Mouse (Mus musculus) forebrain, embryonic 14.5 days (tissue): ENCODE measurements around the gene Tfap4. TPM values are rescaled to one million over a fixed set of nuclear protein-coding genes. Genes with fewer than 3 reads are reported as not detected.

Experiments
- ATAC-seq: fragments of 200-750 bp; cut with Nextera tagmentation; 2 replicates; pipeline ENCODE4 v1.8.0; 2017; ENCODE audit warnings: mild to moderate bottlenecking, moderate library complexity
- DNase-seq: peaks from one replicate; pipeline ENCODE4 v3.0.0-alpha.2; 2015; ENCODE audit warnings: low spot score
- H3K27ac ChIP-seq: fragments of 300-500 bp; sonication (generic); 2 replicates; pipeline ENCODE4 v1.5.1; 2014; ENCODE audit warnings: low read depth, mild to moderate bottlenecking, control low read depth, low read length, moderate library complexity
- H3K27me3 ChIP-seq: fragments of 300-500 bp; sonication (generic); replicated peaks from 2 replicates; pipeline ENCODE4 v1.6.1; 2014; ENCODE audit warnings: low read length, control low read depth, mixed read lengths; ENCODE audit not compliant: control insufficient read depth, insufficient read depth
- H3K36me3 ChIP-seq: fragments of 300-500 bp; sonication (generic); 2 replicates; pipeline ENCODE4 v1.6.1; 2014; ENCODE audit warnings: low read length, control low read depth; ENCODE audit not compliant: control insufficient read depth, insufficient read depth
- H3K4me1 ChIP-seq: fragments of 300-500 bp; sonication (generic); 2 replicates; pipeline ENCODE4 v1.6.1; 2014; ENCODE audit warnings: antibody characterized with exemption, low read length, control low read depth; ENCODE audit not compliant: control insufficient read depth, insufficient read depth
- H3K4me2 ChIP-seq: fragments of 300-500 bp; sonication (generic); 2 replicates; pipeline ENCODE4 v1.6.1; 2014; ENCODE audit warnings: mild to moderate bottlenecking, control low read depth, low read length
- H3K4me3 ChIP-seq: fragments of 300-500 bp; sonication (generic); 2 replicates; pipeline ENCODE4 v1.5.1; 2014; ENCODE audit warnings: low read depth, low read length, control low read depth
- H3K9ac ChIP-seq: fragments of 300-500 bp; sonication (generic); 2 replicates; pipeline ENCODE4 v1.6.1; 2014; ENCODE audit warnings: mild to moderate bottlenecking, low read length, control low read depth, moderate library complexity
- H3K9me3 ChIP-seq: fragments of 300-500 bp; sonication (generic); replicated peaks from 2 replicates; pipeline ENCODE4 v1.6.1; 2016; ENCODE audit warnings: low read length, control low read depth, mixed read lengths; ENCODE audit not compliant: control insufficient read depth
- WGBS: fragments of 180-500 bp; shearing (Covaris S2); extraction: QIAGEN DNeasy Blood & Tissue Kit; methylation state at CpG from one replicate; pipeline ENCODE4 v1.1.7; 2014; 5-methylcytosine and 5-hydroxymethylcytosine counted together
- polyA plus RNA-seq: library from polyadenylated mRNA; unstranded; fragments of >200 nt; fragmentation: Nextera tagmentation; extraction: Ambion mirVana; gene quantifications from 2 replicates; pipeline ENCODE4 v1.2.1, GENCODE M21; 2014

Gene Tfap4
- polyA plus RNA-seq, 1 experiment from 2014 or later, result 9.1 TPM

- WGBS, result 0% methylated on average over 5 of the region's 5 CpGs
Measured at GRCm38 (mm10) chr16:4595527-4595963, 35.9 kb upstream of the Tfap4 start.

GRCm38 (mm10) chr16:4594814-4595526 is 35.3 kb upstream of the Tfap4 start:
- H3K4me2 ChIP-seq, result peak overlapping the region; percentile 93
- peak; percentile 61 for DNase-seq
- WGBS, result under 1% methylated on average over 34 of the region's 52 CpGs
- peaks cover 42% of the 10 kb centered on the region for H3K4me1 ChIP-seq
- ATAC-seq, result peak; percentile 66
- H3K36me3 ChIP-seq, result 0 out of 2 replicates have a peak, but pooled peaks cover 3% of the 10 kb centered on the region
- H3K27me3 ChIP-seq, result no peaks in the 10 kb centered on the region
- H3K9me3 ChIP-seq, result no peaks in the 10 kb centered on the region
- H3K4me3 ChIP-seq, result peak overlapping the region; percentile 73
- H3K9ac ChIP-seq, result peak overlapping the region; percentile 90
- H3K27ac ChIP-seq, result peak overlapping the region; percentile 93

More at GRCm38 (mm10) chr16:4595527-4595963, 35.9 kb upstream of the Tfap4 start:
- H3K27ac ChIP-seq, result peak overlapping the region; percentile 93
- H3K27me3 ChIP-seq, result no peaks in the 10 kb centered on the region
- peak overlapping the region; percentile 73 for H3K4me3 ChIP-seq
- ATAC-seq (peak; percentile 4; the same call in 1 of the 2 replicates), DNase-seq (peak; percentile 41)
- 0 out of 2 replicates have a peak, but pooled peaks cover 2% of the 10 kb centered on the region for H3K36me3 ChIP-seq
- H3K9me3 ChIP-seq, result no peaks in the 10 kb centered on the region
- H3K4me1 ChIP-seq, result peaks cover 42% of the 10 kb centered on the region
- H3K9ac ChIP-seq, result peak overlapping the region; percentile 90
- peak overlapping the region; percentile 93 for H3K4me2 ChIP-seq

- H3K27ac ChIP-seq, result peak within 1 kb of the TSS; percentile 93
- H3K36me3 ChIP-seq, result 0 out of 2 replicates have a peak, but pooled peaks cover 3% of the 10 kb centered on the region
- H3K4me2 ChIP-seq, result peak within 1 kb of the TSS; percentile 93
- 2% methylated on average over 32 of the region's 74 CpGs for WGBS
- H3K4me3 ChIP-seq, result peak within 1 kb of the TSS; percentile 73
- H3K9ac ChIP-seq, result peak within 1 kb of the TSS; percentile 90
- peak; percentile 94 for DNase-seq
- H3K9me3 ChIP-seq, result no peaks in the 10 kb centered on the region
- no peaks in the 10 kb centered on the region for H3K27me3 ChIP-seq
- peak; percentile 86 for ATAC-seq
- peaks cover 42% of the 10 kb centered on the region for H3K4me1 ChIP-seq
Measured at GRCm38 (mm10) chr16:4593971-4594813, 34.5 kb upstream of the Tfap4 start, which contains the start of gene Glis2. TSS of gene Glis2 (plus strand) at chr16:4594713.

GRCm38 (mm10) chr16:4592909-4593875 is 33.5 kb upstream of the Tfap4 start:
- peak; percentile 76 for DNase-seq
- WGBS, result 14% methylated on average over 32 of the region's 32 CpGs
- no peaks in the 10 kb centered on the region for H3K9me3 ChIP-seq
- H3K36me3 ChIP-seq, result 0 out of 2 replicates have a peak, but pooled peaks cover 3% of the 10 kb centered on the region
- H3K27ac ChIP-seq, result peak overlapping the region; percentile 93
- H3K4me2 ChIP-seq, result peak overlapping the region; percentile 93
- H3K27me3 ChIP-seq, result no peaks in the 10 kb centered on the region
- H3K4me1 ChIP-seq, result peaks cover 32% of the 10 kb centered on the region
- peak overlapping the region; percentile 73 for H3K4me3 ChIP-seq
- ATAC-seq, result no peak
- peak overlapping the region; percentile 90 for H3K9ac ChIP-seq

GRCm38 (mm10) chr16:4590236-4590635 is 30.6 kb upstream of the Tfap4 start:
- no peak overlapping the region for H3K9ac ChIP-seq
- DNase-seq (peak; percentile 34), ATAC-seq (no peak)
- H3K4me2 ChIP-seq, result no peak overlapping the region
- H3K36me3 ChIP-seq, result 0 out of 2 replicates have a peak, but pooled peaks cover 3% of the 10 kb centered on the region
- H3K4me3 ChIP-seq, result no peak overlapping the region
- WGBS, result 97% methylated on average over 9 of the region's 9 CpGs
- no peaks in the 10 kb centered on the region for H3K27me3 ChIP-seq
- peaks cover 6% of the 10 kb centered on the region; the same call in 1 of the 2 replicates for H3K4me1 ChIP-seq
- H3K27ac ChIP-seq, result no peak overlapping the region
- H3K9me3 ChIP-seq, result no peaks in the 10 kb centered on the region

DNA sequence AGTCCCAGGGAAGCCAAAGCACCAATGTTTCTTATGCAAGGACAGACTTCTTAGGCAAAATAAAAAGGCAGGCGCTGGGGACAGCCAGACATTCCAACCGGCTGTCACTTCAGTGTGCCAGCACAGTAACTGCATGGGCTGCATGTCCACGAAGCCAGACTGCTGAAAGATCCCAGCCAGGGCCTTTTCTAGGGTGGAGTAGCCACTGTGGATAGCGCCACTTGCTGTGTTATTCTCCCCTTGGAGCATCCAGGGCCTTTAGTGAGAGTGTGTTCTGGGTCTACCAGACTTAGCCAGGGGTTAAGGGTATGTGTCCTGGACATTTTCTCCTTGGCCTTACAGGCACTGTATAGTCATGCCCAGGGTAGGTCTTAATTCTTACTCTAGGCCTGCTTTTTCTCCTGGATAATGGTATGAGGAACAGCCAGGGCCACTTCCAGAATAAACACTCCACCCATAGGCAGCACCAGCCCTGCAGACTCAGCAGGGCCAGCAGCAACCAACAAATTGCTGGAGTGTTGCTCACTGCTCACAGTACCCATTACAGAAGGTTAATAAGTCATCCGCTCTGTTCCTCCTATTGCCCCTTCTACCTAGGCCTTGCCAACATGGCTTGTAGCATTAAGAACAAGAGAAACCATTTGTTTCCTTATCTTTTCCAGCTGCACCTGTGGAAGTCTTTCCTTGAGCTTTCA is 28.0 kb upstream of the Tfap4 start:
- Histone ChIP-seq H3K4me3 (no peak overlapping the region), H3K9me3 (no peaks in the 10 kb centered on the region), H3K27me3 (no peaks in the 10 kb centered on the region), H3K4me2 (no peak overlapping the region), H3K4me1 (0 out of 2 replicates have a peak, but pooled peaks cover under 1% of the 10 kb centered on the region), H3K27ac (peak overlapping the region; percentile 66), H3K9ac (no peak overlapping the region), H3K36me3 (0 out of 2 replicates have a peak, but pooled peaks cover 3% of the 10 kb centered on the region)
- ATAC-seq (no peak), DNase-seq (no peak)
- 49% methylated on average over 5 of the region's 5 CpGs for WGBS

DNA sequence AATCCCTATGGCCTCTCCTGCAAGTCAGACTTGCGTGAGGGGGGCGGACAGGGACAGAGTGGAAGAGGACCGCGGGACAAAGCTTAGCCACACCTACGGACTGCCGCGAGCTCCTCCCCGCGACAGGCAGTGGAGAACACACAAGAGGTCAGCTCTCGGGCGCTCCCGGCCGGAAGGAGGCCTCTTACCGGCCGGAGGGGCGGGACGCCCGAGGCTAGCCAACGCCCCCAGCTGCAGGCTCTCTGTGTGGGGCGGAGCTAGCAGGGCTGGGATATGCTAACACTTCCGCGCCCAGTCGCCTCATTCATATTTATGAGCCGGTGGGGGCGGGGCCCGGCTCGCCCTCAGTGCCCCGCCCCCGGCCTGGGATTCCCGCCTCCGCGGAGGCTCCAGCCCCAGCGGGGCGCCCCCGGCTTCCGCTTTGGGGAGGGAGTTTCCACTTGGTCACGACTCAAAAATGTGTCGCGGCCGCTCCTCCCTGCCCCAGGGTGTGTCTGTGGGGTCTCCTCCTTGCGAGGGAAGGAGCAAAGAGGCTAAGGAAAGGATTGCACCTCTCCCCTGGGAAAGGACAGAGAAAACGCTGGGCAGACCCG is 27.0 kb upstream of the Tfap4 start:
- 0 out of 2 replicates have a peak, but pooled peaks cover 3% of the 10 kb centered on the region for H3K36me3 ChIP-seq
- H3K4me3 ChIP-seq, result peak overlapping the region; percentile 46

More for the DNA sequence above, 27.0 kb upstream of the Tfap4 start:
- ATAC-seq (peak; percentile 98), DNase-seq (peak; percentile 97)
- Histone ChIP-seq H3K27ac (peak overlapping the region; percentile 66), H3K9ac (peak overlapping the region; percentile 64), H3K9me3 (no peaks in the 10 kb centered on the region), H3K4me1 (no peaks in the 10 kb centered on the region), H3K27me3 (no peaks in the 10 kb centered on the region), H3K4me2 (peak overlapping the region; percentile 58)
- WGBS, result under 1% methylated on average over 43 of the region's 43 CpGs
